Mouse (Mus musculus) T-helper 1 cell (primary cell): ENCODE measurements around the gene Mrps10.
"Not testable (repeated sequence)": the region's sequence is repeated elsewhere in the genome, so short reads cannot be mapped to it uniquely, and the experiment has no call there.

Experiments used
- in situ Hi-C: fragments of 300-600 bp; cut with MboI, MseI; formaldehyde crosslinking; loops from one replicate; pipeline ENCODE4 v1.15.1; 2025; ENCODE audit warnings: high pct_unique_total_duplicates

The Mrps10 gene

GRCm38 (mm10) chr17:47381917-47382316 lies 13.2 kb downstream of the Mrps10 start:
- in situ Hi-C loops, result no loop called here

DNA sequence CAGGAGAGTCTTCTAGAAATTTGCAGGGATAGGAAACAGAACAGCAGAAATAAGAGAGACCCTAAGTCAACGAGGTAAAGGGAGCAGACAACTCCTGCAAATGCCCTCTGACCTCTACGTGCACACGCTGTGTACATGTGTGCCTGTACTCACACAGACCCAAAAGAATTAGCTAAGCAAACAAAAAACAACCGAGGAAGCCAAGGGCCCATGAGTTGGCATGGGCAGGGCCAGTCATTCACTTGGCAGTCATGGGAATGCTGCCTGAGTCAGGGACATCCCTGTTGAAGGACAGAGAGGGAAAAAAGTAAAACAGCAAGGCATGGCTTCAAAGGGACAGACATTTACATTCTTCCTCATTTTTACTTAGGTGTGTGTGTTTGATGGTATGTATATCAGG lies 14.6 kb downstream of the Mrps10 start:
- in situ Hi-C loops, result no loop called here

GRCm38 (mm10) chr17:47384064-47384463 lies 15.4 kb downstream of the Mrps10 start:
- in situ Hi-C loops, result no loop called here

DNA sequence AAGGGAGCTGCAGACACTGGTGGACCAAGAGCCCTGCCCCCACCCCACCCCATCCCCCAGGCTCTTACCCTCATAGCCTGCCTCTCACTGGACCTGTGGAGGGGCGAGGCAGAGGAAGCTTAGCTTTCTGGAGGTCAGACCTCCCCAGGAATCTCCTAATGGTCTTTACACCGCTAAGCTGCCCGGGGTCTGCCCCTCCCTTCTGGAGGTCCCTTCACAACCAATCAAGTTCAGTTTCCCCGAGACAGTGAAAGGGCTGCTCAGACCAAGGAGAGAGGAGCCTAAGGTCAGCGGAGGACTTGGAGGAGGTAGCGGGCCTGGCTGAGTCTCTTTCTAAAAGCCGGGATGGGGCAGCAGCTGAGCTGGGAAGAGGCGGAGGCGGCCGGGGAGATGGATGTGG lies 16.5 kb downstream of the Mrps10 start, which contains the start of gene Guca1b:
TSS of gene Guca1b (plus strand) at position 249 of the 400 bp plus-strand sequence.
- in situ Hi-C loops, result no loop called here

GRCm38 (mm10) chr17:47386649-47387048 lies 18.0 kb downstream of the Mrps10 start:
- in situ Hi-C loops, result no loop called here

DNA sequence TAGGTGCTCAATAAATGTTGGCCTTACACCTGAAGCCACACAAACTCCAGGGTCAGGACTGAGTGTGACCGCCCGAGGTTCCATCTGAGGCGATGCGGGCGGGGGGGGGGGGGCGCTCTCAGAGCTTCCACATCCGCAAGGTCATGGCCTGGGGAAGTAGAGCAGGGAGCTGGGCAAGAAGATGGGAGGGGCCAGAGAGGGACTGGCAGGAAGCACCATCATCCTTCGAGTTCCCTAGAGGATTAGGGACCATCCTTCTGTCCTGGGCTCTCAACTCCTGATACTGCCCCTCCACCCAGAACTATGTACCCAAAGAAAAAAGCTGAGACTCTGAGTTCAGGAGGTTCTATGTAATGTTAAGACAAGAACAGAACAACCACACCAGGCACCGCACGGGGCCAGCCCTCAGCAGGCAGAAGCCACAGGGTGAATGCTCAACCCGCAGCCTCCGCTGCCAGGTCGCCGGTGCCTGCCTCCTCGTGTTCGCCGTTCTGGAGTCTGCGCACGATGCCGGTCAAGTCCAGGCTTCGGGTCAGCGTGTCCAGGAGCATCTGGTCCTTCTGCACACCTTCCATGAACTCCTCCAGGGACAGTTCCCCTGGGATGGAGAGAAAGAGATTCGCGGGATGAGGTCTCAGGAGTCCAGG lies 25.7 kb downstream of the Mrps10 start:
- in situ Hi-C loops, result no loop called here

DNA sequence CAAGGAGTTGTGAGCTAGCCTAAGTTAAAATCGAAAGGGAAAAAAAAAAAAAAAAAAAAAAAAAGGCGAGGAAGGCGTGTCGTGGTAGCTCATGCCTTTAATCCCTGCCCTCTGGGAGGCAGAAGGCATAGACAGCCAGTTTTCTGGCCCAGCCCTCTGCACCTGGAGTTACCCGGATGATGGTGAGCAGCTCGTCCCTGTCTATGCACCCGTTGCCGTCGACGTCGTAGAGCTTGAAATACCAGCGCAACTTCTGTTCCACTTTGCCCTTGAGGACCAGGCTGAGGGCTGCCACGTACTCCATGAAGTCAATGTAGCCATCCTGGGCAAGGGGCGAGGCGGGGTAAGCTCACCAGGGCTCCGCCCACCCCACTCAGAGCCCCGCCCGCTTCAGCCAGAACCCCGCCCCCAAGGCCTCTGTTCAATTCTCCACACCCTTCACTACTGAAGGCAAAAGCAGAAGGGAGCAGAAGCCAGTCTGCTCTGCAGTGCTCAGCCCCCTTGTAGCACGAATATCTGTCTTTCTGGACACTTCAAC lies 26.8 kb downstream of the Mrps10 start:
- in situ Hi-C loops, result no loop called here

- in situ Hi-C loops, result no loop called here
Observed at GRCm38 (mm10) chr17:47399091-47399490, 30.4 kb downstream of the Mrps10 start.

- in situ Hi-C loops, result no loop called here
Observed at GRCm38 (mm10) chr17:47400451-47400850, 31.8 kb downstream of the Mrps10 start, which contains the start of gene Guca1a. Gene Guca1a (minus strand): TSS chr17:47400584.

- in situ Hi-C loops, result no loop called here
Observed at GRCm38 (mm10) chr17:47407717-47408557, 39.2 kb downstream of the Mrps10 start.

DNA sequence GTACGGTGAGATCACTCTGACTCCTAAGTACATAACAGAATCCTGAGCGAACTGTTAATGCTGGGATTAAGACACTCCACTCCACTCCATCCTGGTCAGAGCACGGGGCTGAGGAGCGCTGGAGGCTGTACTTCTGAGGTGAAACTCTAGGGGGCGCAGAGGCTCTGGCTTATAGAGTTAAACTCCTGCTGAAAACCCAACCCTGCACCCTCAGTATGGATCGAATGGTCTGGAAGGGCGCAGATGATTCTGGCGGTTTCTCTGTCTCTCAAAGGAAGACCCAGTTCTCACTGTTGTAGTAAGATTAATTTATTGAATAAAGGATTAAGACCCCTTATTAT lies 39.8 kb downstream of the Mrps10 start:
- in situ Hi-C loops, result no loop called here

DNA sequence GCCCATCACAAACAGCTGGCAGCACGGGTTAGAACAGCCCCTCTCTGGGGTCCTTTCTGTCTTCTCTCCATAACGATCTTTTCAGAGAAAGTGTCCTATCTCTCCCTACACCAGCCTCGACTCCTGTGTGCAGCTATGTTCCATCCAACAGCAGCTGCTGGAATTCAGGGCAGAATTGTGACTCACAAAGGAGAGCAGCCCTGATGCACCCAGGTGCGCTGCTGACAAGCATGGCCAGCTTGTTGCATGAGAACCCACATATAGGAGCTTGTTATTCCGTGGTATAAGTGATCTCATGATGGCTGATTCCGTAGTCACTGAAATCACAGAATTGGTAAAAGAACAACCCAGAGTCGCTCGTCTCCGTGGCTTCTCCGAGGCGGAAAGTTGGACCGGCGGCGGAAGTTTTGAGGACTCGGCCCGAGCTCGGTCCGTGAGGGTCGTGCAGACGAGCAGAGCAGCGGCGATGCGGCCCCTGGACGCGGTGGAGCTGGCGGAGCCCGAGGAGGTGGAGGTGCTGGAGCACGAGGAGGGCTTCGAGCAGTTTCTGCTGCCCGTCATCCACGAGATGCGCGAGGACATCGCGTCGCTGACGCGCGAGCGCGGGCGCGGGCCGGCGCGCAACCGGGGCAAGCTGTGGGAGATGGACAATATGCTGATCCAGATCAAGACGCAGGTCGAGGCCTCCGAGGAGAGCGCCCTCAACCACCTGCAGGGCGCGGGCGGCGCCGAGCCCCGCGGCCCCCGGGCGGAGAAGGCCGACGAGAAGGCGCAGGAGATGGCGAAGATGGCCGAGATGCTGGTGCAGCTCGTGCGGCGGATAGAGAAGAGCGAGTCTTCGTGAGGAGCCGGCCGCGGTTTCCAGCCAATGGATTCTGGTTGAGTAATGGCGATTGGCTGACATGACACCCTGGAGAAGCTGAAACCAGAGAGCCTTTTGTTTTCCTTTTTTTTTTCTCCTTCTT lies 41.5 kb downstream of the Mrps10 start:
- in situ Hi-C loops, result not testable (repeated sequence)

DNA sequence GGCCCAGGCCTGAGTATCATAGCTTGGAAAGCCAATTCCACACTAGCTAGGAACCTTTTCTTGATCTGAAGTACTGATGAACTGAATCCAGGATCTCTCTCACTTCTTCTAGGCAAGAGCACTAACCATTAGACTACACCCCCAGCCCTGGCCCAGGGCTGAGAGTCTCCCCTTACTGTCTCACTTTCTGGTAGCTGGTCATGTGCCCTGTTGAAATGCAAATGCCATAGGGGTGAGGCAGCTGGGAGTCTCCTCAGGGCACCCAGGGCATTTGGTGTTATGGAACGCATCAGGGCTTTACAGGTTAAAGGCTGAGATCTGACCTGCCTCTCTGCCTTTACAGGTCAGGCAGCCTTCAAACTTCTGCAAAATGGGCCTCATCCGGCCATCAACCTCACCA lies 51.5 kb downstream of the Mrps10 start:
- in situ Hi-C loops, result no loop called here

DNA sequence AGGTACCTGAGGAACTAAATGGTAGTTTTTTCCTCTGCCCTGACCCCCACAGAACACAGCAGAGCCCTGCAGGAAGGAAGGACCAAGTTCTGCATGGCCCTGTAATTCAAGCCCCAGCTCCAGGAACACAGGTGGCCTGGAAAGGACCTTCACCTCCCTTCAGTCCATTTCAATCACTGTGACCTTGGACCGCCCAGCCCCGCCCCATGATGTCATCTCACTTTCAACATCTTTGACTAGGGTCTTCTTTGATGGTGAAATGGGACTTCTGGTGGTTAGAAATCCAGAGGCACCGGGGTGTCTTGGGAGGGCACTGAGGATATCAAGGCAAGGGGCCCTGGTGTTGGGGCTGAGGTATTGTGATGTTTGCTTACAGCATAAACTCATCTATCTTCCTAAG lies 52.9 kb downstream of the Mrps10 start:
- in situ Hi-C loops, result no loop called here

DNA sequence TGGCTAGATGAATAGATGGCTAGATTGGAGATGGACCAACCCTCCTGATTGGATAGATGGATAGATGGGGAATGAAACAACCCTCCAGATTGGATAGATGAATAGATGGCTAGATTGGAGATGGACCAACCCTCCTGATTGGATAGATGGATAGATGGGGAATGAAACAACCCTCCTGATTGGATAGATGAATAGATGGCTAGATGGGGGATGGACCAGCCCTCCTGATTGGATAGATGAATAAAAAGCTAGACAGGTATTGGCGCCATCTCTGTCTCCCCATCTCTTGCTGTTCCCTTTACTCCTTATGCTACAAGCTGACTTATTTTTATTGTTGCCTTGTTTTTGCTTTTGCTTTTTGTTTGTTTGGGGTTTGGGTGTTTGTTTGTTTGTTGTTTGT lies 53.9 kb downstream of the Mrps10 start:
- in situ Hi-C loops, result not testable (repeated sequence)

- in situ Hi-C loops, result no loop called here
Observed at GRCm38 (mm10) chr17:47424186-47424585, 55.5 kb downstream of the Mrps10 start.

DNA sequence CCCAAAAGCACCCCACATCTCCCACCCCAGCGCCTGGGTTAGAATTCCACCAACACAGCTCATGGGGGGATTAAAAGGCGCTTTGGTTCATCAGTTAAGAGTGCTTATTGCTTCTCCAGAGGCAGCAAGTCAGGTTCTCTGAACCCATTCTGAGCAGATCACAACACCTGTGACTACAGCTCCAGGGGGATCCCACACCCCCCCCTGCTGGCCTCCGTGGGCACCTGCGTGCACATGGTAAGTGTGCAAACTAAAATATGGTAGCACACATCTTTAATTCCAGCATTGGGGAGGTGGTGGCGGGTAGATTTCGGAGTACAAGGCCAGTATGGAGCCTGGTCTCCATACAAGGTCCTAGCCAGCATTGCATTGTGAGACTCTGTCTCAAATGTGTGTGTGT lies 58.6 kb downstream of the Mrps10 start:
- in situ Hi-C loops, result no loop called here

- in situ Hi-C loops, result no loop called here
Observed at GRCm38 (mm10) chr17:47428831-47429304, 60.2 kb downstream of the Mrps10 start.

DNA sequence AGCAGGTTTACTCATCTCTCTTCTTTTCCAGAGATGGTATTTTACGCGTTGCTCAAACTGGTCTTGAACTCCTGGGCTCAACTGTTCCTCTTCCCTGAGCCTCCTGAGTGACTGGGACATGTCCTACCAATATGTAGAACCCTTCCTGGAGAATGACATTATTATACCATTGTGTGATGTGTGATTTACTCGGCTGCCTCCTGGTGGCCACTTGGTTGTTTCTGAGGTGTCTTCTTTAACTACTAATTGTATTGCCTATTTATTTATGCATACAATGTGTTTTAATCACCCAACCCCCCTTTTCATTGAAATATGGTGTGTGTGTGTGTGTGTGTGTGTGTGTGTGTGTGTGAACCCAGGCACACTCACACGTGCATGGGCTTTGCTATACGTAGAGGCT lies 62.1 kb downstream of the Mrps10 start:
- in situ Hi-C loops, result no loop called here
